Mouse (Mus musculus): ENCODE results near the gene Met. TPM values are rescaled to one million over a fixed set of nuclear protein-coding genes. Genes with fewer than 3 reads are reported as not detected.

Met gene
- polyA plus RNA-seq, 2 experiments: 4.3 to 5.9 TPM

DNA sequence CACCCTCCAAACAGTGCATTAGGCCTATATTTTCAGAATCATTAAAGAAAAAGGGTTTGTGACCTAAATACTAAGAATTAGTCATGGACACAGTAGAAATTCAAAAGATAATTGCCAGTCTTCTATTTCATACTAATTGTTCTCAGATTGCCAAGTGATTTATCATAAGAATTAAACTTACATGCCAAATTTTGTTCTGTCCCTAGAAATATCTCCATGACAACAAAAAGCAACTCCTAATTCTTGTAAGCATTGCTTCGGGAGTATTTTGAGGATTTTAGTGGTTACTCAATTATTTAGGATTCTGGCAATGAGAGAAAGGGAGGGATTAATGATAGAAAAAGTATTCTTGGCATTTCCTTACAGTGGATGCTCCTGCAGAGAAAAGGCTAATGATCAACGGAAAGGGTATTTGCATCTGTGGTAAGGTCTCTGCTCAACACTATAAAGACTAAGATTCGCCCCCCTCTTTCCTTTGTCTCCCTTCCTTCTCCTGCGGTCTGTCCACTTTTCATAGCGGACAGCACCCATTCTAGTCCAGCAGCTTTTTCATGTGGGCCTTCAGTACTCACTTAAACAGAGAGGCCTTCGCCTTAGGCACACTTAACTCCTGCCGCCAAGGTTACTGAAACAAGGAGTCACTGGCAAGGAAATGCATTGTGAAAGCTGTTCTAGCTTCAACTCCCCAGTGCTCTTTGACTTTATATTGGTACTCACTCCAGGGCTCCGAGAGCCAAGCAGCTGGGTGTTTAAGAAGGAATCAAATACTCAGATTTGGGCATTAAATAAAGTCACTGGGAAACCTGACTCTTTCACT lies 58.5 kb downstream of the Met start:
- H3K9ac ChIP-seq (ENCODE audit: low read depth, low read length, severe bottlenecking): no peak overlapping the region
- ATAC-seq (ENCODE audit: low FRiP score, low read depth): no peak
- H3K4me1 ChIP-seq (ENCODE audit: control insufficient read depth, insufficient read depth, low read length): no peaks in the 10 kb centered on the region
- H3K36me3 ChIP-seq (ENCODE audit: control insufficient read depth, insufficient read depth, low read length): no peaks in the 10 kb centered on the region
- WGBS: 59% methylated on average over 8 of the region's 8 CpGs
- no peak overlapping the region for H3K4me3 ChIP-seq (replicated peaks; ENCODE audit: low read length)
- no peak overlapping the region for H3K27ac ChIP-seq (replicated peaks; ENCODE audit: low read depth, low read length)
- DNase-seq (ENCODE audit: low spot score): no peak
- no peaks in the 10 kb centered on the region for H3K9me3 ChIP-seq (ENCODE audit: control insufficient read depth, low read length)
- H3K4me2 ChIP-seq (replicated peaks; ENCODE audit: low read depth, low read length, severe bottlenecking): no peak overlapping the region
- no peak for TF ChIP-seq POLR2A (IDR thresholded peaks at IDR 0.05; ENCODE audit: borderline replicate concordance, extremely low read depth, insufficient read depth, insufficient read length)
- H3K27me3 ChIP-seq (ENCODE audit: control insufficient read depth, insufficient read depth, low read length): no peaks in the 10 kb centered on the region

DNA sequence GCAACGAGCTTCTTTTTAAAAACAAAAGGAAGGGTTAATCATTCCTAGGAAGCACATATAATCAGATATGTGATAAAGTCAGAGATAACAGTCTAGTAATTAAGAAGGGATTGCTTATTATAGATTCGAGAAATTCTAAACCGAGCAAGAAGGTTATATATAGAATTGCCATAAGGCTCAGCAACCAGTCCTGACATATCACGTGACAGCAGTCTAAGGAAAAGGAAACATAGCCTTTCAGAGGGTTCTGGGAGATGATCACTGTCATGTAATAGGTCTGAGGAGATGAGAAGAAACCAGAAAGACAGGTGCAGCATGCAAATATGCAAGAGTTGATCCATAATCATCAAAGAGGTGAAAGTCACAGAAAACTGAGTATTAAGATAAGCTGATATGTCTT lies 59.3 kb downstream of the Met start:
- Histone ChIP-seq H3K27ac (replicated peaks; ENCODE audit: low read depth, low read length) (no peak overlapping the region), H3K27me3 (ENCODE audit: control insufficient read depth, insufficient read depth, low read length) (no peaks in the 10 kb centered on the region), H3K4me1 (ENCODE audit: control insufficient read depth, insufficient read depth, low read length) (no peaks in the 10 kb centered on the region), H3K4me2 (replicated peaks; ENCODE audit: low read depth, low read length, severe bottlenecking) (no peak overlapping the region), H3K4me3 (replicated peaks; ENCODE audit: low read length) (no peak overlapping the region), H3K9ac (ENCODE audit: low read depth, low read length, severe bottlenecking) (no peak overlapping the region), H3K36me3 (ENCODE audit: control insufficient read depth, insufficient read depth, low read length) (no peaks in the 10 kb centered on the region), H3K9me3 (ENCODE audit: control insufficient read depth, low read length) (no peaks in the 10 kb centered on the region)
- ATAC-seq (ENCODE audit: low FRiP score, low read depth) (no peak), DNase-seq (ENCODE audit: low spot score) (no peak)
- no peak for TF ChIP-seq POLR2A (IDR thresholded peaks at IDR 0.05; ENCODE audit: borderline replicate concordance, extremely low read depth, insufficient read depth, insufficient read length)
- WGBS: 74% methylated on average over 4 of the region's 4 CpGs

GRCm38 (mm10) chr6:17529490-17530269 lies 66.1 kb downstream of the Met start:
- Histone ChIP-seq H3K27me3 (ENCODE audit: control insufficient read depth, insufficient read depth, low read length) (no peaks in the 10 kb centered on the region), H3K9ac (ENCODE audit: low read depth, low read length, severe bottlenecking) (no peak overlapping the region), H3K27ac (replicated peaks; ENCODE audit: low read depth, low read length) (no peak overlapping the region), H3K4me3 (replicated peaks; ENCODE audit: low read length) (no peak overlapping the region), H3K9me3 (ENCODE audit: control insufficient read depth, low read length) (no peaks in the 10 kb centered on the region), H3K4me1 (ENCODE audit: control insufficient read depth, insufficient read depth, low read length) (no peaks in the 10 kb centered on the region), H3K36me3 (ENCODE audit: control insufficient read depth, insufficient read depth, low read length) (no peaks in the 10 kb centered on the region), H3K4me2 (replicated peaks; ENCODE audit: low read depth, low read length, severe bottlenecking) (no peak overlapping the region)
- DNase-seq (ENCODE audit: low spot score) (no peak), ATAC-seq (ENCODE audit: low FRiP score, low read depth) (peak; percentile 62; the same call in 1 of the 2 replicates)
- WGBS: 60% methylated on average over 6 of the region's 6 CpGs
- TF ChIP-seq POLR2A (IDR thresholded peaks at IDR 0.05; ENCODE audit: borderline replicate concordance, extremely low read depth, insufficient read depth, insufficient read length): no peak

DNA sequence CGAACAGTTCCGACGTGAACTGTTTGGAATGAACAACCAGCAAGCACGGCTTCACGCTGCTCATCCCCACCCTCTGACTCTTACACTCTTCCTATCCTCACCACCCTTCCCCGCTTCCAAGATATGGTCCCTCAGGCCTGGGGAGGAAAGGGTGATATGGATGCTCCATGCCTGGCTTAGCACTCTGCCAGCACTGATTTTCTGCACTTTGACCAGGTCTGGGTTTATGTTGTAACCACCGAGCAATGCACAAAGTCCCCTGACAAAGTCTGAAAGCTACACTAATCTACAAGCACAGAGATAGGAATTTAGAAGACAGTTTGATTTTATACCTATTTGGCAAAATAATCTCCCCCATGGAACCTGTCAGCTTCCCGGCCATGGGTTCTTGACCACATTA lies 78.0 kb downstream of the Met start:
- ATAC-seq (ENCODE audit: low FRiP score, low read depth) (no peak), DNase-seq (ENCODE audit: low spot score) (no peak)
- H3K9me3 ChIP-seq (ENCODE audit: control insufficient read depth, low read length): no peaks in the 10 kb centered on the region
- peaks cover 4% of the 10 kb centered on the region; the same call in 1 of the 2 replicates for H3K4me1 ChIP-seq (ENCODE audit: control insufficient read depth, insufficient read depth, low read length)
- no peak overlapping the region for H3K27ac ChIP-seq (replicated peaks; ENCODE audit: low read depth, low read length)
- H3K9ac ChIP-seq (ENCODE audit: low read depth, low read length, severe bottlenecking): no peak overlapping the region
- H3K27me3 ChIP-seq (ENCODE audit: control insufficient read depth, insufficient read depth, low read length): no peaks in the 10 kb centered on the region
- no peak overlapping the region for H3K4me3 ChIP-seq (replicated peaks; ENCODE audit: low read length)
- 88% methylated on average over 8 of the region's 8 CpGs for WGBS
- H3K36me3 ChIP-seq (ENCODE audit: control insufficient read depth, insufficient read depth, low read length): no peaks in the 10 kb centered on the region
- no peak overlapping the region for H3K4me2 ChIP-seq (replicated peaks; ENCODE audit: low read depth, low read length, severe bottlenecking)
- no peak for TF ChIP-seq POLR2A (IDR thresholded peaks at IDR 0.05; ENCODE audit: borderline replicate concordance, extremely low read depth, insufficient read depth, insufficient read length)

DNA sequence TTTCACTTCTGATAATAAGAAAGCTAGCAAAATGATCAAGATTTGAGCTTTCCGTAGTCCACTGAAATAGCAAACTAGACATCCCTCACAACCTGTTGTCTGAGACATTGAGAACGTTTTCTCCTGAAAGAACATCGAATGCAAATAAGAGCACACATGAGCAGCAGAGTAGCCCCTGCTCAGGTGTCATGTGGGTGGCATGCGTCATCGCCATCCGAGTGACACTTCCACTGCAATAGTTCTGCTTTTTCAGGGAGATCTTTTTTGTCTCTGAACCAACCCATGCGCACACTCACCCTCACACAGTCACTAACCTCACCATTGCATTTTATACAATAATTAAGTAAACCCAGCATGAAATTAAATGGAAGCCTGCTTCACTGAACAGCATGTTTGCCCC lies 78.8 kb downstream of the Met start:
- Histone ChIP-seq H3K27ac (replicated peaks; ENCODE audit: low read depth, low read length) (no peak overlapping the region), H3K4me1 (ENCODE audit: control insufficient read depth, insufficient read depth, low read length) (peaks cover 7% of the 10 kb centered on the region; the same call in 1 of the 2 replicates), H3K27me3 (ENCODE audit: control insufficient read depth, insufficient read depth, low read length) (no peaks in the 10 kb centered on the region), H3K9me3 (ENCODE audit: control insufficient read depth, low read length) (no peaks in the 10 kb centered on the region), H3K36me3 (ENCODE audit: control insufficient read depth, insufficient read depth, low read length) (no peaks in the 10 kb centered on the region), H3K9ac (ENCODE audit: low read depth, low read length, severe bottlenecking) (no peak overlapping the region), H3K4me2 (replicated peaks; ENCODE audit: low read depth, low read length, severe bottlenecking) (no peak overlapping the region), H3K4me3 (replicated peaks; ENCODE audit: low read length) (no peak overlapping the region)
- 87% methylated on average over 7 of the region's 7 CpGs for WGBS
- ATAC-seq (ENCODE audit: low FRiP score, low read depth) (no peak), DNase-seq (ENCODE audit: low spot score) (no peak)
- TF ChIP-seq POLR2A (IDR thresholded peaks at IDR 0.05; ENCODE audit: borderline replicate concordance, extremely low read depth, insufficient read depth, insufficient read length): no peak
